ENCODE assay signal across 9 mouse cellular contexts in the genomic region with DNA sequence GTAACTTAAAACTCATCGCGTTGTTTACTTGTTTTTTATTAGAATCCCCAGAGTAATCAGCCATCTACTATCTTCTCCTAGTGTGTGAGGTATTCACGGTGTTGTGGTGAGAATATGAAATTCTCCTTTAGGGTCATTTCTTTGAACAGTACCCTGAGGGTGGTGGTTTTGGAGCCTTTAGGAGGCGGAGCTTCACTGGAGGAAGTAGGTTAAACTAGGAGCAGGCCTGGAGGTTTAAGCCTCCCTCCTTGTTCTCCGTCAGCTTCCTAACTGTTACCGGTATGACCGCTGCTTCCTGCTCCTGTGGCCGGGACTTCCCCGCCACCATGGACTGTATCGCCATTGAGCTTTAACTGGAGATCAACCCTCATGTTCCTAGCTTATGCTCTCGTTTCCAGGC.
DNase-seq lines count a peak whose midpoint lies in the region; ATAC-seq lines count a peak whose summit lies in the region.
"Had no signal": no experiment of that assay in that cellular context is flagged by ENCODE, and none has a peak within 500 bp of the region (broad histone marks: within the 10 kb centered on the region; RNA-seq: fewer than 3 reads in every experiment).

No protein-coding gene starts in this region.

- H3K4me1 ChIP-seq in lung, embryonic 15.5 days = no peaks in the 10 kb centered on the region
- H3K4me1 ChIP-seq in liver, embryonic 13.5 days (replicated peaks) = 0 out of 2 replicates have a peak, but pooled peaks cover 5% of the 10 kb centered on the region
- H3K4me1 ChIP-seq in forebrain, embryonic 10.5 days = no peaks in the 10 kb centered on the region

- H3K4me2 ChIP-seq in lung, embryonic 15.5 days = 0 out of 2 replicates have a peak overlapping the region, but pooled peaks have one; percentile 17
- H3K4me2 ChIP-seq in liver, embryonic 13.5 days = peak overlapping the region; percentile 2; the same call in 1 of the 2 replicates

- no peak overlapping the region for H3K9ac ChIP-seq in lung, embryonic 15.5 days
- H3K9ac ChIP-seq in liver, embryonic 13.5 days = no peak overlapping the region

- DNase-seq in lung, postnatal 25 days (ENCODE audit: low spot score) = no peak
- peak; percentile 67 for DNase-seq in induced T-regulatory cell, adult 2 months (ENCODE audit: low read depth)
- DNase-seq in liver, embryonic 13.5 days = no peak
- DNase-seq in thymus, postnatal 36 days = peak; percentile 14 to 15
- DNase-seq in layer of hippocampus, postnatal 14 days (ENCODE audit: low spot score in 2 of 2) = no peak
- DNase-seq in left cerebral cortex, adult 11 months (ENCODE audit: low spot score) = no peak
- no peak for DNase-seq in forebrain, embryonic 10.5 days (ENCODE audit: extremely low spot score, low spot score)

- 50% methylated on average over 11 of the region's 11 CpGs for WGBS in lung, embryonic 15.5 days
- WGBS in liver, embryonic 13.5 days (ENCODE audit: insufficient replicate concordance) = 18% methylated on average over 11 of the region's 11 CpGs
- WGBS in forebrain, embryonic 10.5 days = 61% methylated on average over 11 of the region's 11 CpGs

- H3K27me3 ChIP-seq in lung, embryonic 15.5 days = no peaks in the 10 kb centered on the region
- no peaks in the 10 kb centered on the region for H3K27me3 ChIP-seq in liver, embryonic 13.5 days
- H3K27me3 ChIP-seq in forebrain, embryonic 10.5 days (ENCODE audit: poor library complexity, severe bottlenecking) = no peaks in the 10 kb centered on the region
- H3K27me3 ChIP-seq: Patski had no signal

- no peaks in the 10 kb centered on the region for H3K9me3 ChIP-seq in lung, embryonic 15.5 days
- H3K9me3 ChIP-seq in liver, embryonic 13.5 days (replicated peaks) = no peaks in the 10 kb centered on the region
- H3K9me3 ChIP-seq in forebrain, embryonic 10.5 days = no peaks in the 10 kb centered on the region

- no peak overlapping the region for H3K27ac ChIP-seq in lung, embryonic 15.5 days
- no peak overlapping the region for H3K27ac ChIP-seq in liver, embryonic 13.5 days
- H3K27ac ChIP-seq in forebrain, embryonic 10.5 days = no peak overlapping the region

- no peaks in the 10 kb centered on the region for H3K36me3 ChIP-seq in lung, embryonic 15.5 days
- peaks cover 10% of the 10 kb centered on the region for H3K36me3 ChIP-seq in liver, embryonic 13.5 days
- H3K36me3 ChIP-seq in forebrain, embryonic 10.5 days (replicated peaks) = peaks cover 13% of the 10 kb centered on the region

- no peak overlapping the region for H3K4me3 ChIP-seq in lung, embryonic 15.5 days
- no peak overlapping the region for H3K4me3 ChIP-seq in liver, embryonic 13.5 days (replicated peaks)
- H3K4me3 ChIP-seq in forebrain, embryonic 10.5 days = no peak overlapping the region

- ATAC-seq in lung, embryonic 15.5 days (ENCODE audit: borderline replicate concordance, extremely low read depth, low FRiP score, low TSS enrichment) = no peak
- no peak for ATAC-seq in liver, embryonic 13.5 days (ENCODE audit: low read depth)
- ATAC-seq: Patski had no signal

Comparison
In these comparisons a context has a peak if more than half of its experiments do, and no peak if none do; other contexts are left out.
1. DNase-seq: peak in induced T-regulatory cell, adult 2 months (single experiment) and thymus, postnatal 36 days (2 of 2); none in lung, postnatal 25 days (single experiment), liver, embryonic 13.5 days (single experiment), layer of hippocampus, postnatal 14 days (0 of 2), left cerebral cortex, adult 11 months (single experiment) and forebrain, embryonic 10.5 days (single experiment).